Mouse (Mus musculus) forebrain, postnatal 0 days (tissue): ENCODE data around the gene Men1. TPM values are rescaled to one million over a fixed set of nuclear protein-coding genes. Genes with fewer than 3 reads are reported as not detected.
"Not testable (repeated sequence)": the region's sequence is repeated elsewhere in the genome, so short reads cannot be mapped to it uniquely, and the experiment has no call there.

Experiments used
- ATAC-seq: fragments of 200-750 bp; cut with Nextera tagmentation; 2 replicates; pipeline ENCODE4 v1.8.0; 2017; ENCODE audit warnings: mild to moderate bottlenecking, moderate library complexity
- DNase-seq: peaks from one replicate; pipeline ENCODE4 v3.0.0-alpha.2; 2015
- H3K27ac ChIP-seq: fragments of 300-500 bp; sonication (generic); 2 replicates; pipeline ENCODE4 v1.5.1; 2014; ENCODE audit warnings: low read depth, mild to moderate bottlenecking, antibody characterized with exemption, low read length, moderate library complexity, mixed read lengths
- H3K27me3 ChIP-seq: fragments of 300-500 bp; sonication (generic); 2 replicates; pipeline ENCODE4 v1.6.1; 2014; ENCODE audit warnings: mild to moderate bottlenecking, low read length, mixed read lengths; ENCODE audit not compliant: insufficient read depth
- H3K36me3 ChIP-seq: fragments of 300-500 bp; sonication (generic); 2 replicates; pipeline ENCODE4 v1.6.1; 2014; ENCODE audit warnings: mild to moderate bottlenecking, moderate library complexity; ENCODE audit not compliant: insufficient read depth
- H3K4me1 ChIP-seq: fragments of 300-500 bp; sonication (generic); 2 replicates; pipeline ENCODE4 v1.6.1; 2014; ENCODE audit warnings: antibody characterized with exemption; ENCODE audit not compliant: insufficient read depth
- H3K4me2 ChIP-seq: fragments of 300-500 bp; sonication (generic); 2 replicates; pipeline ENCODE4 v1.6.1; 2014; ENCODE audit warnings: low read depth, mild to moderate bottlenecking, moderate library complexity
- H3K4me3 ChIP-seq: fragments of 300-500 bp; sonication (generic); 2 replicates; pipeline ENCODE4 v1.5.1; 2014; ENCODE audit warnings: low read depth, low read length, mixed read lengths
- H3K9ac ChIP-seq: fragments of 300-500 bp; sonication (generic); 2 replicates; pipeline ENCODE4 v1.6.1; 2014; ENCODE audit warnings: mild to moderate bottlenecking
- H3K9me3 ChIP-seq: fragments of 300-500 bp; sonication (generic); 2 replicates; pipeline ENCODE4 v1.6.1; 2016; ENCODE audit warnings: low read length
- CTCF ChIP-seq: sonication (generic); IDR thresholded peaks from 2 replicates; pipeline ENCODE4 v1.5.1; 2016; ENCODE audit warnings: antibody characterized with exemption, control low read depth, low read depth
- WGBS: fragments of 180-500 bp; shearing (Covaris S2); extraction: QIAGEN DNeasy Blood & Tissue Kit; methylation state at CpG from one replicate; pipeline ENCODE4 v1.1.7; 2014; 5-methylcytosine and 5-hydroxymethylcytosine counted together
- polyA plus RNA-seq: library from polyadenylated mRNA; unstranded; fragments of >200 nt; fragmentation: Nextera tagmentation; extraction: Ambion mirVana; gene quantifications from 2 replicates; pipeline ENCODE4 v1.2.1, GENCODE M21; 2015
- total RNA-seq: library from RNA; depleted of rRNA; stranded (reverse); fragments of >200 nt; gene quantifications from 2 replicates; pipeline ENCODE4 v1.2.3, GENCODE M21; 2014; rRNA removed

The Men1 gene
- total RNA-seq: 60.5 and 64.3 TPM in 2 replicates
- polyA plus RNA-seq: 58.3 and 60.9 TPM in 2 replicates

- H3K4me1 ChIP-seq: peaks cover 10% of the 10 kb centered on the region; the same call in 1 of the 2 replicates
- H3K4me2 ChIP-seq: peak within 1 kb of the TSS; percentile 84
- peak; percentile 72 for TF ChIP-seq CTCF
- H3K9ac ChIP-seq: peak within 1 kb of the TSS; percentile 86
- peak within 1 kb of the TSS; percentile 71 for H3K27ac ChIP-seq
- H3K27me3 ChIP-seq: no peaks in the 10 kb centered on the region
- peak within 1 kb of the TSS; percentile 65 for H3K4me3 ChIP-seq
- H3K9me3 ChIP-seq: no peaks in the 10 kb centered on the region
- 1% methylated on average over 40 of the region's 43 CpGs for WGBS
- peaks cover 29% of the 10 kb centered on the region for H3K36me3 ChIP-seq
- DNase-seq (peak; percentile 98), ATAC-seq (peak; percentile 97)
These were observed at the start of gene Men1 for GRCm38 (mm10) chr19:6334673-6335457. Gene Men1 (plus strand): TSS chr19:6334979.

GRCm38 (mm10) chr19:6285226-6285625, 49.6 kb upstream of the Men1 start:
- Histone ChIP-seq H3K4me3 (no peak overlapping the region), H3K27me3 (no peaks in the 10 kb centered on the region), H3K4me1 (no peaks in the 10 kb centered on the region), H3K4me2 (no peak overlapping the region), H3K9ac (no peak overlapping the region), H3K9me3 (no peaks in the 10 kb centered on the region), H3K36me3 (peaks cover 45% of the 10 kb centered on the region), H3K27ac (no peak overlapping the region)
- no peak for DNase-seq
- no peak for ATAC-seq
- WGBS: 82% methylated on average over 8 of the region's 8 CpGs
- TF ChIP-seq CTCF: no peak

GRCm38 (mm10) chr19:6285632-6286433, 48.9 kb upstream of the Men1 start:
- Histone ChIP-seq H3K27ac (no peak overlapping the region), H3K4me2 (no peak overlapping the region), H3K9me3 (no peaks in the 10 kb centered on the region), H3K36me3 (peaks cover 42% of the 10 kb centered on the region), H3K4me1 (no peaks in the 10 kb centered on the region), H3K9ac (no peak overlapping the region), H3K27me3 (no peaks in the 10 kb centered on the region), H3K4me3 (no peak overlapping the region)
- no peak for TF ChIP-seq CTCF
- 83% methylated on average over 7 of the region's 7 CpGs for WGBS
- ATAC-seq: no peak
- no peak for DNase-seq

GRCm38 (mm10) chr19:6286434-6287401, 48.1 kb upstream of the Men1 start:
- no peak overlapping the region for H3K4me3 ChIP-seq
- no peak for DNase-seq
- 79% methylated on average over 19 of the region's 19 CpGs for WGBS
- H3K4me1 ChIP-seq: no peaks in the 10 kb centered on the region
- no peak overlapping the region for H3K4me2 ChIP-seq
- peaks cover 33% of the 10 kb centered on the region; the same call in 1 of the 2 replicates for H3K36me3 ChIP-seq
- no peaks in the 10 kb centered on the region for H3K9me3 ChIP-seq
- H3K27ac ChIP-seq: no peak overlapping the region
- 0 out of 2 replicates have a peak, but pooled peaks have one; percentile 36 for ATAC-seq
- no peak overlapping the region for H3K9ac ChIP-seq
- no peak for TF ChIP-seq CTCF
- H3K27me3 ChIP-seq: no peaks in the 10 kb centered on the region

GRCm38 (mm10) chr19:6288236-6288894, 46.4 kb upstream of the Men1 start:
- Histone ChIP-seq H3K36me3 (peaks cover 17% of the 10 kb centered on the region; the same call in 1 of the 2 replicates), H3K27me3 (no peaks in the 10 kb centered on the region), H3K9me3 (no peaks in the 10 kb centered on the region), H3K27ac (no peak overlapping the region), H3K4me2 (no peak overlapping the region), H3K4me3 (no peak overlapping the region), H3K9ac (no peak overlapping the region), H3K4me1 (no peaks in the 10 kb centered on the region)
- no peak for DNase-seq
- no peak for ATAC-seq
- TF ChIP-seq CTCF: no peak
- WGBS: 76% methylated on average over 13 of the region's 13 CpGs

GRCm38 (mm10) chr19:6289696-6290238, 45.0 kb upstream of the Men1 start:
- H3K36me3 ChIP-seq: peaks cover 18% of the 10 kb centered on the region

GRCm38 (mm10) chr19:6290720-6291116, 44.1 kb upstream of the Men1 start:
- not testable (repeated sequence) for H3K9me3 ChIP-seq, H3K9ac ChIP-seq, H3K4me3 ChIP-seq, H3K4me2 ChIP-seq, DNase-seq, ATAC-seq, H3K27ac ChIP-seq, H3K4me1 ChIP-seq, H3K27me3 ChIP-seq
- 95% methylated on average over 5 of the region's 6 CpGs for WGBS
- peaks cover 21% of the 10 kb centered on the region for H3K36me3 ChIP-seq

More at GRCm38 (mm10) chr19:6289696-6290238, 45.0 kb upstream of the Men1 start:
- H3K4me1 ChIP-seq: no peaks in the 10 kb centered on the region
- H3K27me3 ChIP-seq: no peaks in the 10 kb centered on the region
- ATAC-seq (no peak), DNase-seq (no peak)
- WGBS: 93% methylated on average over 14 of the region's 14 CpGs
- no peak overlapping the region for H3K9ac ChIP-seq
- no peak for TF ChIP-seq CTCF
- no peak overlapping the region for H3K27ac ChIP-seq
- H3K4me3 ChIP-seq: no peak overlapping the region
- no peaks in the 10 kb centered on the region for H3K9me3 ChIP-seq
- no peak overlapping the region for H3K4me2 ChIP-seq
